Mouse (Mus musculus): ENCODE results near the gene Dnah12. TPM values are rescaled to one million over a fixed set of nuclear protein-coding genes. Genes with fewer than 3 reads are reported as not detected.

Gene Dnah12
- polyA plus RNA-seq, 1 experiment, result under 0.01 TPM

GRCm38 (mm10) chr14:26785695-26786094 lies 92.6 kb downstream of the Dnah12 start:
- H3K4me3 ChIP-seq (ENCODE audit: insufficient read depth, poor library complexity, severe bottlenecking), result no peak overlapping the region
- no peaks in the 10 kb centered on the region for H3K27me3 ChIP-seq (ENCODE audit: control insufficient read depth, insufficient read depth, insufficient read length)
- no peak overlapping the region for H3ac ChIP-seq (ENCODE audit: control insufficient read depth, insufficient read length, low read depth)
- TF ChIP-seq FOSL1 (IDR thresholded peaks at IDR 0.05; ENCODE audit: insufficient read depth, low read length, poor library complexity, severe bottlenecking), result no peak
- no peak for TF ChIP-seq USF1 (IDR thresholded peaks at IDR 0.05; ENCODE audit: low read depth)
- TF ChIP-seq MAX (IDR thresholded peaks at IDR 0.05), result no peak
- no peak for TF ChIP-seq CEBPB (IDR thresholded peaks at IDR 0.05; ENCODE audit: low read depth)
- TF ChIP-seq MYOD1 (IDR thresholded peaks at IDR 0.05; ENCODE audit: control insufficient read depth, insufficient read length, low read depth), result no peak
- H3K79me2 ChIP-seq (ENCODE audit: control insufficient read depth, insufficient read depth), result no peaks in the 10 kb centered on the region
- no peaks in the 10 kb centered on the region for H3K79me3 ChIP-seq (ENCODE audit: low read depth)
- no peaks in the 10 kb centered on the region for H3K36me3 ChIP-seq (ENCODE audit: control insufficient read depth, insufficient read depth)

- H3K79me3 ChIP-seq (ENCODE audit: low read depth), result no peaks in the 10 kb centered on the region
- no peak overlapping the region for H3K4me3 ChIP-seq (ENCODE audit: insufficient read depth, poor library complexity, severe bottlenecking)
- H3K79me2 ChIP-seq (ENCODE audit: control insufficient read depth, insufficient read depth), result no peaks in the 10 kb centered on the region
- TF ChIP-seq USF1 (IDR thresholded peaks at IDR 0.05; ENCODE audit: low read depth) (no peak), MYOD1 (IDR thresholded peaks at IDR 0.05; ENCODE audit: control insufficient read depth, insufficient read length, low read depth) (no peak), MAX (IDR thresholded peaks at IDR 0.05) (no peak)
- no peak overlapping the region for H3ac ChIP-seq (ENCODE audit: control insufficient read depth, insufficient read length, low read depth)
- H3K36me3 ChIP-seq (ENCODE audit: control insufficient read depth, insufficient read depth), result no peaks in the 10 kb centered on the region
- H3K27me3 ChIP-seq (ENCODE audit: control insufficient read depth, insufficient read depth, insufficient read length), result no peaks in the 10 kb centered on the region
Measured at GRCm38 (mm10) chr14:26794431-26794830, 101.4 kb downstream of the Dnah12 start.

GRCm38 (mm10) chr14:26798330-26798729 lies 105.3 kb downstream of the Dnah12 start:
- Histone ChIP-seq H3K79me3 (ENCODE audit: low read depth) (no peaks in the 10 kb centered on the region), H3K4me3 (ENCODE audit: insufficient read depth, poor library complexity, severe bottlenecking) (no peak overlapping the region), H3K79me2 (ENCODE audit: control insufficient read depth, insufficient read depth) (no peaks in the 10 kb centered on the region), H3K27me3 (ENCODE audit: control insufficient read depth, insufficient read depth, insufficient read length) (no peaks in the 10 kb centered on the region), H3ac (ENCODE audit: control insufficient read depth, insufficient read length, low read depth) (no peak overlapping the region), H3K36me3 (ENCODE audit: control insufficient read depth, insufficient read depth) (no peaks in the 10 kb centered on the region)
- no peak for TF ChIP-seq MAX (IDR thresholded peaks at IDR 0.05)
- TF ChIP-seq CTCF (IDR thresholded peaks at IDR 0.05; ENCODE audit: control insufficient read depth, insufficient read depth, insufficient read length), result no peak
- no peak for TF ChIP-seq USF1 (IDR thresholded peaks at IDR 0.05; ENCODE audit: low read depth)
- TF ChIP-seq MYOD1 (IDR thresholded peaks at IDR 0.05; ENCODE audit: control insufficient read depth, insufficient read length, low read depth), result no peak
- TF ChIP-seq MYOG (IDR thresholded peaks at IDR 0.05; ENCODE audit: control insufficient read depth, extremely low read depth, insufficient read length), result no peak
- no peak for TF ChIP-seq CEBPB (IDR thresholded peaks at IDR 0.05; ENCODE audit: low read depth)
- TF ChIP-seq FOSL1 (IDR thresholded peaks at IDR 0.05; ENCODE audit: insufficient read depth, low read length, poor library complexity, severe bottlenecking), result no peak

GRCm38 (mm10) chr14:26799286-26799685 lies 106.2 kb downstream of the Dnah12 start:
- H3K36me3 ChIP-seq (ENCODE audit: control insufficient read depth, insufficient read depth), result no peaks in the 10 kb centered on the region
- no peak overlapping the region for H3K4me3 ChIP-seq (ENCODE audit: insufficient read depth, poor library complexity, severe bottlenecking)
- no peaks in the 10 kb centered on the region for H3K79me2 ChIP-seq (ENCODE audit: control insufficient read depth, insufficient read depth)
- no peak for TF ChIP-seq CEBPB (IDR thresholded peaks at IDR 0.05; ENCODE audit: low read depth)
- no peak for TF ChIP-seq FOSL1 (IDR thresholded peaks at IDR 0.05; ENCODE audit: insufficient read depth, low read length, poor library complexity, severe bottlenecking)
- TF ChIP-seq MYOG (IDR thresholded peaks at IDR 0.05; ENCODE audit: control insufficient read depth, extremely low read depth, insufficient read length), result no peak
- TF ChIP-seq USF1 (IDR thresholded peaks at IDR 0.05; ENCODE audit: low read depth), result no peak
- no peak for TF ChIP-seq CTCF (IDR thresholded peaks at IDR 0.05; ENCODE audit: control insufficient read depth, insufficient read depth, insufficient read length)
- no peaks in the 10 kb centered on the region for H3K27me3 ChIP-seq (ENCODE audit: control insufficient read depth, insufficient read depth, insufficient read length)
- H3ac ChIP-seq (ENCODE audit: control insufficient read depth, insufficient read length, low read depth), result no peak overlapping the region
- no peaks in the 10 kb centered on the region for H3K79me3 ChIP-seq (ENCODE audit: low read depth)

GRCm38 (mm10) chr14:26805500-26805899 lies 112.4 kb downstream of the Dnah12 start:
- no peak overlapping the region for H3K4me3 ChIP-seq (ENCODE audit: insufficient read depth, poor library complexity, severe bottlenecking)
- H3K27me3 ChIP-seq (ENCODE audit: control insufficient read depth, insufficient read depth, insufficient read length), result peaks cover 11% of the 10 kb centered on the region
- H3K79me3 ChIP-seq (ENCODE audit: low read depth), result no peaks in the 10 kb centered on the region
- TF ChIP-seq CTCF (IDR thresholded peaks at IDR 0.05; ENCODE audit: control insufficient read depth, insufficient read depth, insufficient read length) (no peak), MYOD1 (IDR thresholded peaks at IDR 0.05; ENCODE audit: control insufficient read depth, insufficient read length, low read depth) (no peak), MYOG (IDR thresholded peaks at IDR 0.05; ENCODE audit: control insufficient read depth, extremely low read depth, insufficient read length) (no peak), MAX (IDR thresholded peaks at IDR 0.05) (no peak), FOSL1 (IDR thresholded peaks at IDR 0.05; ENCODE audit: insufficient read depth, low read length, poor library complexity, severe bottlenecking) (no peak), USF1 (IDR thresholded peaks at IDR 0.05; ENCODE audit: low read depth) (no peak), CEBPB (IDR thresholded peaks at IDR 0.05; ENCODE audit: low read depth) (no peak)
- no peaks in the 10 kb centered on the region for H3K36me3 ChIP-seq (ENCODE audit: control insufficient read depth, insufficient read depth)
- H3ac ChIP-seq (ENCODE audit: control insufficient read depth, insufficient read length, low read depth), result no peak overlapping the region
- H3K79me2 ChIP-seq (ENCODE audit: control insufficient read depth, insufficient read depth), result no peaks in the 10 kb centered on the region

GRCm38 (mm10) chr14:26812734-26813133 lies 119.7 kb downstream of the Dnah12 start:
- Histone ChIP-seq H3K79me2 (ENCODE audit: control insufficient read depth, insufficient read depth) (no peaks in the 10 kb centered on the region), H3ac (ENCODE audit: control insufficient read depth, insufficient read length, low read depth) (no peak overlapping the region), H3K79me3 (ENCODE audit: low read depth) (no peaks in the 10 kb centered on the region), H3K27me3 (ENCODE audit: control insufficient read depth, insufficient read depth, insufficient read length) (peaks cover 14% of the 10 kb centered on the region), H3K36me3 (ENCODE audit: control insufficient read depth, insufficient read depth) (no peaks in the 10 kb centered on the region), H3K4me3 (ENCODE audit: insufficient read depth, poor library complexity, severe bottlenecking) (no peak overlapping the region)
- TF ChIP-seq MYOG (IDR thresholded peaks at IDR 0.05; ENCODE audit: control insufficient read depth, extremely low read depth, insufficient read length), result no peak
- TF ChIP-seq FOSL1 (IDR thresholded peaks at IDR 0.05; ENCODE audit: insufficient read depth, low read length, poor library complexity, severe bottlenecking), result no peak
- no peak for TF ChIP-seq MAX (IDR thresholded peaks at IDR 0.05)
- TF ChIP-seq CTCF (IDR thresholded peaks at IDR 0.05; ENCODE audit: control insufficient read depth, insufficient read depth, insufficient read length), result no peak
- no peak for TF ChIP-seq MYOD1 (IDR thresholded peaks at IDR 0.05; ENCODE audit: control insufficient read depth, insufficient read length, low read depth)
- no peak for TF ChIP-seq CEBPB (IDR thresholded peaks at IDR 0.05; ENCODE audit: low read depth)
- TF ChIP-seq USF1 (IDR thresholded peaks at IDR 0.05; ENCODE audit: low read depth), result no peak

All from C2C12 (cell line).